Mouse (Mus musculus): ENCODE measurements around the gene Cdc6. TPM values are rescaled to one million over a fixed set of nuclear protein-coding genes. Genes with fewer than 3 reads are reported as not detected.

The Cdc6 gene
- polyA plus RNA-seq, 2 experiments from 2014 or later: 4.1 to 8.5 TPM

DNA sequence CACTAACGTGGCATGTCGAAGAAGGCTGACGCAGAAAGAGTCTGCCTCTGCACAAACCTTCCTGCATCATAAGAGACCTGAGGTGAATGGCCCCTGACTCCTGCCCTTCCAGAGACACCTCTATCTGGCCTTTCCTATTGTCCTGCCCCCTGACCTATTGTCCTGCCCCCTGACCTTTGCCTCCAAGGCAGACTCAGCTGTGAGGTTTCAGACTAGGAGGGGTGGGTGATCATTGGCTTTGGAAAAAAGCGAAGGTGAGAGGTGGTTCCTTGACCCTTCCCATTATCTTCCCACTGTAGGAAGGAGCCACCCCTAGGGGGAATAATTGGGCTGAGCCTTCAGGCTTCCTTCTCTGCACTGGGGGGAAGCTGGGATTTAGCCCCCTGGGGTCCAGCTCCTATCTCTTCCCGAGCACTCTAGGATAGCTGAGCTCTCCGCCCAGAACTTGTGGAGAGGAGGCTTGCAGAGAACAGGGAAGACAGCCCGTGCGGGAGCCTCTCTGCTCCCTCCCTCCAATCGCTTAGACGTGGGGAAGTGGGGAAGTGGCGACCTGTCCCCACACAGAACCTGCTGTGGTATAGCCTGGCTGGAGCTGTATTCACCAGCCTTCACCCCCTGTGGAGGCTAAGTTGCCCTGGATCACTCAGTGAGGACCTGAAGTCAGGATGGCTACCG lies 55.0 kb downstream of the Cdc6 start:
- ATAC-seq: no peak

DNA sequence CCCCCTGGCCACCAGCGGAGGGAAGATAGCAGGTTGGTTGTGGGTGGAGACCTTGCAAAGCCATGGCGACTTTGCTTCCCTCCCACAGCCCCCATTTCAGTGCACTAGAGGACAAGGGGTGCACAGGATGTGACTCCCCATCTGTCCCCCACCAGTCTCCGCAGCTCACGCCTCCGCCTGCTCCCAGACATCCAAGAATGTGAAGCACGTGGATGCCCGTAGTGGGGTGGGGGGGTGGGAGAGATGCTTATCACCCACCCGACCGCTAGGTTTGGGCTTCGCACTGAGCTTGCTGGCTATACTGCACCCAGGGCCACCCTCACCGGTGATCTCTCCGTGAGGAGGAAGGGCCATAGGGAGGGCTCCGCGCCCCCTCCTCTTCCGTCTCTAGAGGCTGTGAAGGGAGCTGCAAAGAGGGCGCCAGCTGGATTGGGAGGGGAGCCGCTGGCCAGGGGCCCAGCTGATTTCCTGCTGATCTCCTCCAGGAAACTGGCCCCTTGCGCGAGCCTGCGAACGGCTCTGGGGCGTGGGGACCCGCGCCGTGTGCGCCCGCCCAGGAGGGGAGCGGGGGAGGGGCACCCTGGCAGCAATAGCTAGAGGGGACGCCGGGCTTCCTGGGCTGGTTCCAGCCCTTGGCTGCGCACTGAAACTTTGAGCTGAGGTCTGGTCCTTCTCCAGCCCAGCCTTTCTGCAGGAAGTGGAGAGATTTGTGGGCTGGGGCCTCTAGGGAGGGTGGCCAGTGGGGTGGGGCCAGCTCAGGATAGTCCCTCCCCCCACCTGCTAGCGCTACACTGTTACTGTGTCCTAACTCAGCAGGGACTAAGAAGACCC lies 55.8 kb downstream of the Cdc6 start:
- peak; percentile 29 for ATAC-seq

DNA sequence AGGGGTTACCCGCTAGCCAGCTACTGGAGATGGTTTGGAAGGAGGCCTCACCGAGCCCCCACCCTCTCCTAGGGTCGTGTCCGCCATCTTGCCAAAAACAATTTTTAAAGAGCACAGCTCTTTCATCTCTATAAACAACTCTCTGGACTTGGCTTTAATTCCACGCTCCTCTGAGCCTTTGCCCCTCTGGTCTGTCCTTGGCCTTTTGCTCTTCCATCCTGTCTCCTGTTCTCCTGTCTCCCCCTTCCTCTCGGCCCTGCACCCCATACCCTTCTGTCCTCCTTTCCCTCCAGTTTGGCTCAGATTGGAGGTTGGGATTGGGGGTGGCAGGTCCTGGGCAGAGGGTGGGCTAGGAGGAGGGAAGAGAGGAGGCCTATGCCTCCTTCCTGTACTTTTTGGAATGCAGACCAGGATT lies 56.6 kb downstream of the Cdc6 start:
- no peak for ATAC-seq

DNA sequence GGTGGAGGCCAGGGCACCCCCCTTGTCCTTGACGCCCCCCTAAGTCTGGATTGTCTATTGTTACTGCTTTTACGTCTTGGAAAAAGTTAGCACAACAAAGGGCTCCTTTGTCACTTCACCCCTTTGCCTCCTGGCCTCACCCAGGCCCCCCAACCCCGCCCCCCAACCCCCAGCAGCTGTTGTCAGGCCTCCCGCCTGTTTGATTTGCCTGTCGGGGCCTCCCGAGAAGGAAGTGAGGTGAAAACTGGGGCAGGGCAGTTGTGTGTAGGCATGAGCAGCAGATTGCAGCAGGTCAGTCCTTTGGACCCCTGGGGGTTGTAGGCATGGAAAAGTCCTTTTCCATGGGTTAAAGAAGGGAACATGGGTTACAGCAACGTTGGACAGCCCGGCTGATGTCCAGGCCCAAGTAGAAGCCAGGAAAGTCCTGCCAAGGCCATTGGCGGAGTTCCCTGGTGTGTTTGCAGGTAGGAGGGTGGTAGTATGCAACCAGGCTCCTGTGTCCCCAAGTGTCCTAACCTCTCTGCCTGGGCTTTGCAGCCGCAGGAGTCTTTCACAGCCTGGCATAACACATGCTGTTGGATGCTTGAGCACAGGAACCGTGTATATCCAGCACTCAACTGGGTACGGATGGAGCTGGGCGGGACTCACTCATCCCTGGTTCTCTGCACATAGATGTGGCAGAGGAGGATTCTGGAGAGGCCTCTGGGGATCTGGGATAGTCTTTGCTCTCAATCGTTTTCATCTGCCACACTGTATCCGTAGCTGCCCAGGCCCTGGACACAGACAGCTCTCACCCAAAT lies 57.2 kb downstream of the Cdc6 start:
- no peak for ATAC-seq

DNA sequence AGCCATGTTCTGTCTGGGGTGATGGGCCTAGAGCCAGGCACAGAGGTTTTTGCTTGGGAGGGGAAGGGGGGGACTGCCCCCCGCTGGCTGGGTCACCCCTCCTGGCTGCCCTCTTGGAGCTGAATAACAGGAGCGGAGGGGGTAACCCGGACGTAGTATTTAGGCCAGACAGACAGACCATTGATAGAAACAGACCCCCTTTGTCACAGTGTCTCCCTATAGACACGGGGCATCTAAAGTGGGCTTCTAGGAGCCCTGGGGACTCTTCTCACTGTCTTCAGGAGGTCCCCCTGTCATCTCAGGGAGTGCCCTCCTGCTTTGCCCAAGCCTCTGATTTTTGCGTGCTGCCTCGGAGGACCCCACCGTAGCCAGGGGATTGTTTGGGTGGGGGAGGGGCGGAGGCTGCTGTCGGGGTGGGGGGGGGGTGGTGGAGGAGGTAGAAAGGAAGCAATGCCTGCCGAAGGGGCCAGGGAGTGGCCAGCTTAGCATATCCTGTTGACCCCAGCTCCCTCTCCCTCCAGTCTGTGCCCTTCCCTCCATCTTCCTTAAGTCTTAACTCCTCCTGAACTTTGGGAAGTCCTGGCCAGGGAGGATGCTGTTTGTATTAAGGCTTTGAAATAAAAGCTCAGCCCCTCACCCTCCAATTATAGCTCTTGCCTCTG lies 57.9 kb downstream of the Cdc6 start:
- ATAC-seq: no peak

DNA sequence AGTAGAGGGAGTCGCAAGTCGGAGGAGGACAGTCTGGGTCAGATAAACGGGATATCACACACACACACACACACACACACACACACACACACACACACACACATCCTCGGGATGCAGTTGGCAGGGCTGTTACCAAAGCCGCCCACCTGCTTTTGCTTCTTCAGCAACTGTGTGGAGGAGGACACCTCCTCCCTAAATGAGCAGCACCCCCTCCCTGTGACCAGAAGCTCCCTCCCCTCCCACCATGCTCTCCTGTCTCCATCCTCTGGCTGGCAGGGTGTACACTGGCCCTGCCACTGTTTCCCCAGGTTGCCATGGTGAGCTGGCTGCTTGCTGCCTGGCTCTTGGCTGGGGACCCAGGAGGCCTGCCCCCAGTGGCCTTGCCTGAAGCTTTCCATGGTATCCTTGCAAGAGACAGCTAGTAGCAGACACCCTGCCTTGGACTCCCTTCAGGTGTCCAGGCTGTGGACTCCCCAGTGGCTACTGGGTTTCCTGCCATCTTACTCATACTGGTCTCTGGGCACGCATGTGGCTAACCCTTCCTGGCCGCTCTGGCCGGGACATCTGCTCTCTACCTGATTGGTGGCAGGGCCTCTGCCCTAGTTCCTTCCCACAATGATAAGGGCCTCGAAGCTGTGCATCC lies 59.0 kb downstream of the Cdc6 start:
- no peak for ATAC-seq

DNA sequence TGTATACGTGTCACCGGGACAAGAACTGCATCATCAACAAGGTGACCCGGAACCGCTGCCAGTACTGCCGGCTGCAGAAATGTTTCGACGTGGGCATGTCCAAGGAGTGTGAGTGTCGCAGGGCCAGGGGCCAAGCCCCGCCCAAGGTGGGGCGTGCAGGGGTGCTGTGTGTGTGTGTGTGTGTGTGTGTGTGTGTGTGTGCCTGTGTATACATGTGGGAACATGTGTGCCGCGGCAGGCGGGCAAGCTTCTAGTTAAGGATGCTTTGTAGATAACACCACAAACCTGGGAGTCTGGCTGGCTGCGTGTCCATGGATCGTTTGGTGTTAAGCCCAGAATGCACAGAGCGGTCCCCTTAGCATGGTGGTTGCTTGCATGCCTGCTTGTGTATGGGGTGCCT lies 60.5 kb downstream of the Cdc6 start:
- no peak for ATAC-seq

DNA sequence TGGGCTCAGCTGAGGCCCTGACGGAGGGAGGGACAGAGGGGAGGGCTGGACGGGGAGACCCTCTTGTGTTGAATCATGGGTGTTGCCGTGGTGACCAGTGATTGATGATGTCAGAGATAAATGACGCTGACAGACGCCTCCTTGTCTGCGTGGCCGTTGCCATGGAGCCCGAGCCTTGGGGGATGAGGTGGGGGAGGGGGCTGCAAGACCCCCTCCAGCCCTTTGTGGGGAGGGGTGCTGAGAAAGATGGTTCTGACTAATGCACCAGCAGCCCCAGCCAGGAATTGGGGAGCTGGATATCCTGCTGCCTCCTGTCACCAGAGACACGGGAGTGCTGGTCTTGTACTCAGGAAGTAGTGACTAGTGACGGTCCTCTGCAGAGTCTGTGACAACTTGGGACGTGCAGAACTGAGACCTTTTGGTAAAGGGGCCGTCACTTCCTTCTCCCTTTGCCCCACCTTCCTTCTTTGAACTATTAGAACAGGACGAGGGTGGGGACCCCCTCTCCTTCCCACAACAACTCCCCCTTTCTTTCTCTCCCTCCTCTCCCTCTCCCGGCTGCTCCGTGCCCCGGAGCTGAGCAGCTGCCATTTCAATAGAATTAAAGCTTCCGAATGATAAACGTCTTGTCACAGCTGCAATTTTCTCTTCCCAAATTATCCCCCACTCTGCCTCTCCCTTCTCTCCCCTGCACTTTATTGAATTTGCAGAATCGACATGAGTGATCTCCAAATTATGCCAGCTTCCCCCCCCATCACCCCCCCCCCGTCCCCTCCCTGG lies 61.3 kb downstream of the Cdc6 start:
- ATAC-seq: no peak

DNA sequence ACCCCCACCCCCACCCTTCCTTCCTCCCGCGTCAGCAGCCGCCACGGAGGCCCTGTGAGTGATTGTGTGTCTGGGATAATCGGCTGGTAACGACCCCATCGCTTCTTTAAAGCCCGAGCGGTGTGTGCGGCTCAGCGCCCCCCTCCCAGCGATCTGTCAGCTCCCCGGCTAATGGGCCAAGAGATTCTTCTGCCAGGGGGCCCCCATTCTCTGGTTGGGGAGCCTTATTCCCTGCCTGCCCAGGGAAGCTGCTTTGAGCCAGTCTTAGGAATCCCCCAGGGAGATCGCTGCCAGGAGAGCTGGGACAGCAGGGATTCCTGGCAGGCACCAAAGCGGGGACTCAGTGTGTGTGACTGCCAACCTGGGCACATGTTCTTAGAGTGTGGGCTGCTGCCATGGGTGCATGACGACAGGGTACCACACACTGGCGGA lies 61.9 kb downstream of the Cdc6 start:
- ATAC-seq: no peak

DNA sequence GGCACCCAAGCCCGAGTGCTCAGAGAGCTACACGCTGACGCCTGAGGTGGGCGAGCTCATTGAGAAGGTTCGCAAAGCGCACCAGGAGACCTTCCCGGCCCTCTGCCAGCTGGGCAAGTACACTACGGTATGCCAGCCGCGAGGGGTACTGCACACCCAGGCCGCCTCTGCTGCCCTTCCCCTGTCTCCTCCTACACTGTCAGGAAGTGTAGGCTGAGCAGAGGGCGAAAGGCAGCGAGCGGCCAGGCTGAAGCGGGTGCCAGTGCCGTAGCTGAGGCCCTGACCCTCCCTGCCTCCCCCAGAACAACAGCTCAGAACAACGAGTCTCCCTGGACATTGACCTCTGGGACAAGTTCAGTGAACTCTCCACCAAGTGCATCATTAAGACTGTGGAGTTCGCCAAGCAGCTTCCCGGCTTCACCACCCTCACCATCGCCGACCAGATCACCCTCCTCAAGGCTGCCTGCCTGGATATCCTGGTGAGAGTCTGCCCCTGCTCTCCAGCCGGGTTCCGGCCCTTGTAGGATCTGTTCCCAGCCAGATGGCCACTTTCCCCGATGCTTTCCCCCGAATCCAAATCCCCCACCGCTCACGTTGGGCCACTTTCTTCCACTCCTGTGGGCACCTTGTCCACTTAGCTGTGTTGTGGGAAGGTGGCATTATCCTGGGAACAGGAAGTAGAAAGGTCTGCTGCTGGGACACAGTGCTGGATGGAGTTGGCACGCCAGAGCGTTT lies 62.8 kb downstream of the Cdc6 start:
- no peak for ATAC-seq

DNA sequence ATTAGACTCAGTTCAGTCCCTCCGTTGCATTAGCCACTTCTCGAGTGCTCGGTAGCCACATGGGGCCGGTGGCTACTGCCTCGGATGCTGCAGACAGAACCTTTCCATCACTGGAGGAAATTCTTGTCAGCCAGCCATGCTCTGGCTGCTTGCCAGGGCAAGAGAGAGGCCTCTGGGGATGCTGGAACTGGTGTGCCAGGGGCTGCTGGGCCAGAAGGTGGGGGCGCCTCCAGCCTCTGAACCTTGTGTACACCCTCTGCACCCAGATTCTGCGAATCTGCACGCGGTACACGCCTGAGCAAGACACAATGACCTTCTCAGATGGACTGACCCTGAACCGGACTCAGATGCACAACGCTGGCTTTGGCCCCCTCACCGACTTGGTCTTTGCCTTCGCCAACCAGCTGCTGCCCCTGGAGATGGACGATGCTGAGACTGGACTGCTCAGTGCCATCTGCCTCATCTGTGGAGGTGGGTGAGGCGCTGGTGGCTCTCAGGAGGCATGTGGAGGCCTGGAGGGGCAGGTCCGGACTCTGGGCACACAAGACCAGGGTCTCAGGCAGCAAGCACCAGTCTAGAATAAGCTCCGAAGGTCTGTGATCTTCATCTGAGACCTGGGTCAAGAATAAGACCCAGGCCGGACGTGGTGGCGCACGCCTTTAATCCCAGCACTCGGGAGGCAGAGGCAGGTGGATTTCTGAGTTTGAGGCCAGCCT lies 63.9 kb downstream of the Cdc6 start:
- no peak for ATAC-seq

DNA sequence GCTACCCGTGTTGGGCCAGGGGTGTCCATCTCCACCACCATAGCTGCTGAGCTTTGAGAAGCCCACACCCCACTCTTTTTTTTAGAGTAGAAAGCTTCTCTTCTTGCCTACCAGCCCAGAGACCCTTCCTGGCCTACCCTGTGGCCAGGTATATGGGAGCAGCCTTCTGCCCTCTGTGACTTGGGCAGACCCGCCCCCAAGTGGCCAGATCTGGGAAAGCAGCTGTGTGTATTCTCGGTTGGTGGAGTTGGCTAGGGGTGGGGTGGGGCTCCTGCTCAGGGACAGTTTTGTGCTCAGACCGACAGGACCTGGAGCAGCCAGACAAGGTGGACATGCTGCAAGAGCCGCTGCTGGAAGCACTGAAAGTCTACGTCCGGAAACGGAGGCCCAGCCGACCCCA lies 64.6 kb downstream of the Cdc6 start:
- ATAC-seq: peak; percentile 78

DNA sequence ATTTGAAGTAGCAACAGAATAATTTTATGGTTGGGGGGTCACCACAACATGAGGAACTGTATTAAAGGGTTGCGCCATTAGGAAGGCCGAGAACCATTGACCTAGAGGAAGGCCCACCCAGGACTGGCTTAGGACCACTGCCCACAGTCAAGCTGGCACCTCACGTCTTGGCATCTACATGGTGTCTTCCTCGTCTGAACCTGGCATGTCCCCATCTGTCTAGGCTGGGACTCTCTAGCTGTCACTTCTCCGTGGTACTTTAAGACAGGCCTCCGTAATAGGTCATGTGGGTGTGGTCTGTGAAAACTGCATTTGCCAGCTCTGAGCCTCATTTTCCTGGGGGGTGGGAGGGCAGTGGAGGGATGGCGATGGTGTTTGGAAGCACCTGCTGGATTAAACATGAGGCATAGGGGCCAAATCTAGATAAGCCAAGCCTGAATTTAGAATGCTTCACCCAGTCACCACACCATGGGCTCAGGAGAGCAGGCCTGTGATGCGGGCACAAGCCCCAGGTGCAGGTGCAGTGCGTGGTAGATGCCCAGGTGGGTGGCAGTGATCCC lies 65.3 kb downstream of the Cdc6 start:
- ATAC-seq: no peak

Other genes with a start within 250 kb of the Cdc6 start
- under 1 TPM in 1 of 2 experiments, not detected in 1; 0.12 TPM for gene Gsdma, start 243.4 kb upstream of the Cdc6 start, polyA plus RNA-seq (2017; shearing (Covaris generic))
- gene Psmd3, start 225.2 kb upstream of the Cdc6 start, polyA plus RNA-seq (2017; shearing (Covaris generic)): 10 to 100 TPM; 13.8 to 17.5 TPM
- gene Csf3, start 206.5 kb upstream of the Cdc6 start, polyA plus RNA-seq (2017; shearing (Covaris generic)): not detected
- 10 to 100 TPM; 27.0 to 37.5 TPM for gene Med24, start 178.4 kb upstream of the Cdc6 start, polyA plus RNA-seq (2017; shearing (Covaris generic))
- 1 to 10 TPM; 4.8 to 5.7 TPM for gene Thra, start 167.2 kb upstream of the Cdc6 start, polyA plus RNA-seq (2017; shearing (Covaris generic))
- gene Nr1d1, start 132.5 kb upstream of the Cdc6 start, polyA plus RNA-seq (2017; shearing (Covaris generic)): 10 to 100 TPM in 1 of 2 experiments, 1 to 10 TPM in 1; 4.9 to 12.3 TPM
- 10 to 100 TPM; 22.3 to 24.8 TPM for gene Msl1, start 112.3 kb upstream of the Cdc6 start, polyA plus RNA-seq (2017; shearing (Covaris generic))
- 10 to 100 TPM; 13.6 to 14.5 TPM for gene Casc3, start 102.9 kb upstream of the Cdc6 start, polyA plus RNA-seq (2017; shearing (Covaris generic))
- under 1 TPM in 1 of 2 experiments, not detected in 1; 0.48 TPM for gene Rapgefl1, start 71.0 kb upstream of the Cdc6 start, polyA plus RNA-seq (2017; shearing (Covaris generic))
- 10 to 100 TPM; 13.5 to 13.9 TPM for gene Wipf2, start 44.2 kb upstream of the Cdc6 start, polyA plus RNA-seq (2017; shearing (Covaris generic))
- gene Rara, start 20.0 kb downstream of the Cdc6 start, polyA plus RNA-seq (2017; shearing (Covaris generic)): 1 to 10 TPM; 8.6 to 8.9 TPM
- gene Gjd3, start 75.2 kb downstream of the Cdc6 start, polyA plus RNA-seq (2017; shearing (Covaris generic)): not detected
- gene Top2a, start 116.4 kb downstream of the Cdc6 start, polyA plus RNA-seq (2017; shearing (Covaris generic)): 10 to 100 TPM; 39.6 to 58.8 TPM
- gene Igfbp4, start 133.4 kb downstream of the Cdc6 start, polyA plus RNA-seq (2017; shearing (Covaris generic)): 10 to 100 TPM; 12.6 to 20.7 TPM
- gene Tns4, start 181.5 kb downstream of the Cdc6 start, polyA plus RNA-seq (2017; shearing (Covaris generic)): under 1 TPM in 1 of 2 experiments, not detected in 1; 0.35 TPM
- 100 to 1,000 TPM; 277 to 361 TPM for gene Ccr7, start 247.3 kb downstream of the Cdc6 start, polyA plus RNA-seq (2017; shearing (Covaris generic))